Mouse (Mus musculus): Measurements from ENCODE around the gene Gm5447. TPM values are rescaled to one million over a fixed set of nuclear protein-coding genes. Genes with fewer than 3 reads are reported as not detected.

Gene Gm5447
- polyA plus RNA-seq, 1 experiment from 2014 or later: 0.21 TPM

DNA sequence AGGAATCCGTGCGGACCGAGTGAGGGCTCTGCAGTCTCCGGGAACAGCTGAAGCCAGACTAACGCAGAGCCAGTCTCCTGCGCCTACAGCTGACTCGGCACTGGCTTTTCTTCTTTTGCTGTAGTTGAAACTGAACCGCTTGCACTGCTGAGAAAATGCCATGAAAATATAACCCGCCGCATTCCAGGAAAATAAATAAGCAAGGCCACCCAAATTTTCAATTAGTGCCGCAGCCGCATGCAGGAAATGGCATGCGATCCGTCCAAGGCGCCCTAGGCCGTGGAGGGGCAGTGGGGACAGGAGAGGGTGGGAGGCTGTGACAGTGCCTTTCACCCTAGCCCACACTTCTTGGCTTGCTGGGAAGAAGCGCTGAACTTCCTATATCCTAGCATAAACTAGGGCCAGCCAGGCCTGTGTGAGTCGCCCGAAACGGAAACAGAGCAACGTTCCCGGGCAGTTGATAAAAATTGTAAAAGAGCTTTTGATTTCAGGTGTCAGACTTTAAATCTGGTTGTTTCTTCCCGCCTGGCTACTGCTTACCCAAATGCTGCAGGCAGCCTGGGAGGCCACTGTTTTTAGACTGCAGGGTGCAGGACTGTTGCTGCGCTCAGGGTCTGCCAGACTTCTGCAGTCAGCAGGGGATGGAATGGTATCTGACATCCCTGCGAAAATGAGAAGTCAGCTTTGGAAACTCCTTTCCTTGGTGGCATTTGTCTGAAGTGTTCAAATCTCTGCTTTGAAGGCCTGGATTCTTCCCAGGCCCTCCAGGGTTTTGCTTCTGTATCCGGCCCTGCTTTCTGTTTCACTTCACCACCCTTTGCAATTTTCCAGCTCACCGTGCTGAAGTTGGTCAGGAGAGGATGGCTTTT, 11.8 kb downstream of the Gm5447 start:
- no peak for ATAC-seq
- POLR2A ChIA-PET: interaction anchor here (0.6 kb wide), 1 partner anchor 643 kb away, joined by 4 read pairs; no protein-coding TSS in a partner anchor
- in situ Hi-C loops (cut with MboI; ENCODE audit: low pct_unique_long_range_greater_than_20kb): no loop called here
- no peak for DNase-seq (ENCODE audit: low read depth, low spot score)
- TF ChIP-seq CTCF (IDR thresholded peaks at IDR 0.05): no peak
- CTCF ChIA-PET: interaction anchor here (1.9 kb wide), 1 partner anchor 8 kb away, joined by 13 read pairs; no protein-coding TSS in a partner anchor
- H3K27me3 ChIP-seq: no peaks in the 10 kb centered on the region

GRCm38 (mm10) chr13:30986934-30987455, 13.0 kb downstream of the Gm5447 start:
- ChIA-PET CTCF (interaction anchor here (0.8 to 1.9 kb wide), 2 partner anchors 7 to 672 kb away, joined by 3 to 13 read pairs; no protein-coding TSS in a partner anchor), POLR2A (no interaction called here)
- ATAC-seq: no peak
- TF ChIP-seq CTCF (IDR thresholded peaks at IDR 0.05): no peak
- DNase-seq (ENCODE audit: low read depth, low spot score): no peak
- no peaks in the 10 kb centered on the region for H3K27me3 ChIP-seq
- in situ Hi-C loops (cut with MboI; ENCODE audit: low pct_unique_long_range_greater_than_20kb): no loop called here

DNA sequence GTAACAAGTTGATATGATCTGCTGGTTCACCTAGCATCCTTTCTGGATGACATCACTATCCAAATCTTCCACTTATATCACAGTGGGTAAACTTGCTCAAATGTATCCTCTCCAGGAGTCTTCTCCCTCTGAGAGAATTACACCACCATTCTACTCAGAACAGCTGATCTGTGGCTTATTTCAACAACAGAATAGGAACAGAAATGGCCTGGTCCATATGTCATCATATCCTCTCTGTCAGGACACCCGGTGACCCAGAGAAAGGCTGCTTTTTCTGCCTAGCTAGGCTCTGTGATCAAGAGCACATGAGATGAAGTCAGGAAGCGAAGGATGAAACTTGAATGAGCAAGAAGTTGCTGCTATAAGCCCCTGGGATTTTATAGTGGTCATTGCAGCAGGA, 13.7 kb downstream of the Gm5447 start:
- in situ Hi-C loops (cut with MboI; ENCODE audit: low pct_unique_long_range_greater_than_20kb): no loop called here
- no peak for ATAC-seq

DNA sequence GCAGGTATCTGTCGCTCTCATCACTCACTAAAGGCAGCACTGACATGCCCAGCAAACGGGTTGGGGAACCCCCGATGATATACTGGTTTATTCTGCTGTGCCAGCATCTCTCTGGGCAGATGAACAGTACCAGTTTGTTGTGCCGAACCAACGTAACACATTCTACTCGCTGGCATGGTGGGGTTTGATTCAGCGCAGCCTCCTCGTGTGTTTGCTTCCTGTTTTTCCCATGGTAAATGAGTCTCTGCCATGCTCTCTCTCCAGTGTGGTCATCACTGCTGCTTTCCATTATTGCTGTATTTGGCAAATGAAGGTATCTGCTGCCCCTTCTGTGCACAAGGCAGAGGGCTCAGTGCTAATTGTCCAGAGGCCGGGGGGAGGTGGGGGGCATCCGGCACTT, 15.7 kb downstream of the Gm5447 start:
- H3K27me3 ChIP-seq: peaks cover 5% of the 10 kb centered on the region
- ATAC-seq (no peak), DNase-seq (ENCODE audit: low read depth, low spot score) (no peak)
- no peak for TF ChIP-seq CTCF (IDR thresholded peaks at IDR 0.05)
- ChIA-PET POLR2A (interaction anchor here (0.5 kb wide), 1 partner anchor 13 kb away, joined by 4 read pairs; no protein-coding TSS in a partner anchor), CTCF (interaction anchor here (1.3 kb wide), 1 partner anchor 101 kb away, joined by 4 read pairs; no protein-coding TSS in a partner anchor)
- in situ Hi-C loops (cut with MboI; ENCODE audit: low pct_unique_long_range_greater_than_20kb): loop anchor here (10.0 kb wide), 1 partner anchor 665 kb away; no protein-coding TSS in a partner anchor

More for the DNA sequence above, 13.7 kb downstream of the Gm5447 start:
- POLR2A ChIA-PET: no interaction called here
- no peak for TF ChIP-seq CTCF (IDR thresholded peaks at IDR 0.05)
- DNase-seq (ENCODE audit: low read depth, low spot score): no peak
- peaks cover under 1% of the 10 kb centered on the region for H3K27me3 ChIP-seq
- CTCF ChIA-PET: interaction anchor here (0.8 kb wide), 1 partner anchor 671 kb away, joined by 3 read pairs; no protein-coding TSS in a partner anchor

GRCm38 (mm10) chr13:30990233-30990632, 16.2 kb downstream of the Gm5447 start:
- no peak for TF ChIP-seq CTCF (IDR thresholded peaks at IDR 0.05)
- H3K27me3 ChIP-seq: peaks cover 5% of the 10 kb centered on the region
- in situ Hi-C loops (cut with MboI; ENCODE audit: low pct_unique_long_range_greater_than_20kb): loop anchor here (10.0 kb wide), 1 partner anchor 665 kb away; no protein-coding TSS in a partner anchor
- CTCF ChIA-PET: interaction anchor here (1.6 kb wide), 1 partner anchor 8 kb away, joined by 5 read pairs; no protein-coding TSS in a partner anchor
- ATAC-seq (no peak), DNase-seq (ENCODE audit: low read depth, low spot score) (no peak)
- POLR2A ChIA-PET: no interaction called here

GRCm38 (mm10) chr13:30993819-30994218, 19.8 kb downstream of the Gm5447 start:
- ChIA-PET POLR2A (no interaction called here), CTCF (interaction anchor here (0.9 to 1.8 kb wide), 10 partner anchors 8 to 666 kb away, joined by 3 to 13 read pairs (median 4); no protein-coding TSS in a partner anchor)
- no peak for ATAC-seq
- in situ Hi-C loops (cut with MboI; ENCODE audit: low pct_unique_long_range_greater_than_20kb): loop anchor here (10.0 kb wide), 1 partner anchor 661 kb away; no protein-coding TSS in a partner anchor
- peaks cover 13% of the 10 kb centered on the region for H3K27me3 ChIP-seq
- peak; percentile 80 for TF ChIP-seq CTCF (IDR thresholded peaks at IDR 0.05)
- DNase-seq (ENCODE audit: low read depth, low spot score): no peak

GRCm38 (mm10) chr13:30994249-30994858, 20.4 kb downstream of the Gm5447 start:
- peaks cover 17% of the 10 kb centered on the region for H3K27me3 ChIP-seq
- in situ Hi-C loops (cut with MboI; ENCODE audit: low pct_unique_long_range_greater_than_20kb): loop anchor here (10.0 kb wide), 1 partner anchor 660 kb away; no protein-coding TSS in a partner anchor
- POLR2A ChIA-PET: no interaction called here
- ATAC-seq (no peak), DNase-seq (ENCODE audit: low read depth, low spot score) (no peak)
- CTCF ChIA-PET: interaction anchor here (1.0 to 1.8 kb wide), 9 partner anchors 9 to 665 kb away, joined by 3 to 13 read pairs (median 4); no protein-coding TSS in a partner anchor
- TF ChIP-seq CTCF (IDR thresholded peaks at IDR 0.05): no peak

DNA sequence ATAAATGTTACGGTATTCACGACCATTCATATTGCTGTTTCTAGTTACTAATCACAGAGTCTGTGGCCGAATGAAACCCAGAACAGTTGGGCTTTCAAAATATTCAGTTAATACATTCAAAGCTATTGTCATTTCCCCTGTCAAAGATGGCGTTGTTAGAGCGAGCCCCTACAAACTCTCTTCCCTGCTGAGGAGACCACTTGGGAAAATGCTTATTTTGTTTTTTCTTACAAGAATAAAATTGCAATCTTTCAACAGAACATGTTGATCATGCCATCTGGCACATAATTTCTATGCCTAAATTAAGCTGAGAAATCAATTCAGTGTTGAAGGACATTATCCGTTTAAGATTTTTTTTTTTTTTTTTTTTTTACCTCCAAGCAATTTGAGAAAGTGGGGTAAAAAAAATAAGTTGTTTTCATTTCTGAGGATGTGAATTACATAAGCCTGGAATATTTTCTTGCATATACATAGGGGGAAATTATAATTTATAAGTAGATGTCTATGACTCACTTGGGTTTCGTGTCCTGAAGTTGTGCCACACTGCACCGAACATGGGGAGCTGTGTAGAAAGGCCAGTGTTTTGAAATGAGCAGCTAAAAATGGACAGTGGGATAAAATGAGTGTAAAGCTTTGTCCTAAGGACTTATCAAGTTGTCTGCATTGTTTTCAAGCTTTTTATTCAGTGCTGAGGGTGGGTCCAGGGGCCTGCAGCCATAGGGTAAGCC, 23.7 kb downstream of the Gm5447 start:
- in situ Hi-C loops (cut with MboI; ENCODE audit: low pct_unique_long_range_greater_than_20kb): loop anchor here (10.0 kb wide), 1 partner anchor 657 kb away; no protein-coding TSS in a partner anchor
- no peak for DNase-seq (ENCODE audit: low read depth, low spot score)
- no peak for ATAC-seq
- peaks cover 24% of the 10 kb centered on the region for H3K27me3 ChIP-seq
- ChIA-PET CTCF (interaction anchor here (0.7 to 1.3 kb wide), 2 partner anchors 85 to 192 kb away, joined by 3 to 4 read pairs; no protein-coding TSS in a partner anchor), POLR2A (no interaction called here)
- no peak for TF ChIP-seq CTCF (IDR thresholded peaks at IDR 0.05)

DNA sequence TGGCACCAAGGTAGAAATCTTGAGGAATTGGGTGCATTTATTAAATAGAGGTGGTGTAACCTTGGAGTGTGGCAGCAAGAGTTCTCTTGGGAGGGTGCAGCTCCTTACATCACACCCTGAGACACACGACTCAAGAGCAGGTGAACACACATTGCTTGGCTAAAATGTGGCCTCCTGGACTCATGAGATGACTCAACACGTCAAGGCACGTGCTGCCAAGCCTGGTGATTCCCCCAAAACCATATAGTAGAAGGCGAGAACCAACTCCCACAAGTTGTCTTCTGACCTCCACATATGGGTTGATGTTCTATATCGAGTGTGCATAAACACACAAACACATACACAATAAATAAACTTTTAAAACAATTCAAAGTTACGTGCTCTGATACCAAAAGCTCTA, 25.8 kb downstream of the Gm5447 start:
- TF ChIP-seq CTCF (IDR thresholded peaks at IDR 0.05): no peak
- ChIA-PET CTCF (no interaction called here), POLR2A (no interaction called here)
- in situ Hi-C loops (cut with MboI; ENCODE audit: low pct_unique_long_range_greater_than_20kb): loop anchor here (10.0 kb wide), 1 partner anchor 655 kb away; no protein-coding TSS in a partner anchor
- ATAC-seq (no peak), DNase-seq (ENCODE audit: low read depth, low spot score) (no peak)
- peaks cover 24% of the 10 kb centered on the region for H3K27me3 ChIP-seq

Data from Patski (cell line).